Mouse (Mus musculus) duodenum, adult 2 months (tissue): ENCODE measurements around the gene Mpp3. TPM values are rescaled to one million over a fixed set of nuclear protein-coding genes. Genes with fewer than 3 reads are reported as not detected.

Experiments used
- polyA plus RNA-seq: library from polyadenylated mRNA; depleted of rRNA; stranded (reverse); fragments of >200 nt; gene quantifications from 2 replicates; pipeline ENCODE4 v1.2.3, GENCODE M21; 2012; ENCODE audit warnings: low replicate concordance; rRNA removed

Gene Mpp3
- polyA plus RNA-seq = 1.0 and 1.7 TPM in 2 replicates

DNA sequence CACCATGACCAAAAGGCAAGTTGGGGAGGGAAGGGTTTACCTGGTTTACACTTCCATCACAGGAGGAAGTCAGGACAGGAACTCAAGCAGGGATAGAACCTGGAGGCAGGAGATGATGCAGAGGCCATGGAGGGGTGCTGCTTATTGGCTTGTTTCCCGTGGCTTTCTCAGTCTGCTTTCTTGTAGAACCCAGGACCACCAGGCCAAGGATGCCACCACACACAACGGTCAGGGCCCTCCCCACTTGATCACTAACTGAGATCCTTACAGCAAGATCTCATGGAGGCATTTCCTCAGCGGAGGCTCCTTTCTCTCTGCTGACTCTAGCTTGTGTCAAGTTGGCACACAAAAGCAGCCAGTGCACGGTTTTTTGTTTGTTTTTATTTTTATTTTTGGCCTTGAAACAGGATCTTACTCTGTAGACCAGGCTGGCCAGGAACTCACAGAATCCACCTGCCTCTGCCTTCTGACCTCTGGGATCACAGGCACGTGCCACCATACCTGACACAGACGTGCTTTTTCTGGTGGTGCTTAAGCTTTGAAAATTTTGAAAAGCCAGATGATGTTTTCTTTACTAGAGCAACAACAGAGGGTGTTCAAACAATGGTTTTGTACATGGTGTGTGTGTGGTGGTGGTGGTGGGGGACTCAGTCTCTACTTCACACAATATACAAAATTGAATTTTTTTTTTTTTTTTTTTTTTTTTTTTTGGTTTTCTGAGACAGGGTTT is at the start of gene Mpp3:
Gene Mpp3 (minus strand): TSS at position 375 of the 730 bp plus-strand sequence.

GRCm38 (mm10) chr11:102041350-102041949 is 13.2 kb upstream of the Mpp3 start, which contains the start of gene Cd300lg:
Cd300lg (plus strand) TSS chr11:102041509.

GRCm38 (mm10) chr11:101986913-101987312 is 41.3 kb downstream of the Mpp3 start, which contains the start of gene Dusp3:
Dusp3 (minus strand) TSS chr11:101987013.

DNA sequence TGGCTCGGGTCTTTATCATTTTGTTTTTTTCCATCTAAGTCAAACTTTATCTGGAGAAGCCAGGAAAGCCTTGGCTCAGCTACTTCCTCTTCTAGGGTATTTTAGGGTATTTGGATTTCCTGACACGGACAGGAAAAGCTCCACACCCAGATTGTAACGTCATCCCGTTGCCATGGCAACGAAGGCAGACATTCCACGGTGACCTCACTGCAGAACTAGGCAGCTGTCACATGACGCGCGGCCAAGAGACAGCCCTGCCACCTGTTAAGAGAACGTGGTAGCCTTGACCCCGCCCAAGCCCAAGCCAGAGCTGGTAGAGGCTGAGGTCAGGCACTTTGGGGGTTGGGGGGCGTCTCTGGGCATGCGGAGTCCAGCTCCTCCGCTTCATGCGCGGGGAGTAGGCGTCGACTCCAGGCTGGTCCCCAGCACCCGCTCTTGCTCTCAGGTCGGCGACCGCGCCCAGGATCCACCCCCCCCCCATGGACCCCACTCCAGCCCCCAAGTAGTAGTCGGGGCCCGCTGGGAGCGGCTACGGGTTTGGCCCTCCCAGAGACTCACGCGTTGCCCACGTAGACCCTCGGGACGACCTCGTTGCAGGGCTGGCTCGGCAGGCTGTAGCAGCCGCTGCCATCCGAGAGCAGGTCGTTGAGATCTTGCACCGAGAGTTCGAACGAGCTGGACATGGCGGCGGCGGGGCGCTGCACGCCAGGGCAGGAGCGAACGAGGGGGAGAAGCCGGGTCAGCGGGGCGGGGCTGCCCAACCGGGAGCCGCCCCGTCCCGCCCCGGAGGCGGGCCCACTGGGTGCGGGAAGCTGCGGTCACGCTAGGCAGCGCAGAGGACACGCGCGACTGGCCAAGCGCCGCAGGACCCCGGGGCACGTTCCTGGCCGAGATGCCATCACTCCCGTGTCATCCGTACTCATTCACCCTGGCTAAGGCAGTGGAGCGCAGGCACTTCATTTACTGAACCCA is 43.9 kb downstream of the Mpp3 start, which contains the start of gene Cfap97d1:
Gene Cfap97d1 (plus strand): TSS at position 226 of the 972 bp plus-strand sequence.

GRCm38 (mm10) chr11:101966965-101967614 is 61.2 kb downstream of the Mpp3 start, which contains the start of gene Sost:
Sost (minus strand) TSS chr11:101967015.

Other genes starting within 250 kb of the Mpp3 start
- gene Etv4, start 243.1 kb downstream of the Mpp3 start, polyA plus RNA-seq = 1.5 and 10.3 TPM in 2 replicates
- 0.31 and 0.53 TPM in 2 replicates for gene Meox1, start 134.1 kb downstream of the Mpp3 start, polyA plus RNA-seq
- not detected in 2 replicates for gene Sost, start 61.4 kb downstream of the Mpp3 start, polyA plus RNA-seq
- not detected in 2 replicates for gene Cfap97d1, start 44.2 kb downstream of the Mpp3 start, polyA plus RNA-seq
- 12.4 and 43.5 TPM in 2 replicates for gene Dusp3, start 41.4 kb downstream of the Mpp3 start, polyA plus RNA-seq
- 3.6 and 5.4 TPM in 2 replicates for gene Cd300lg, start 13.0 kb upstream of the Mpp3 start, polyA plus RNA-seq
- gene Mpp2, start 60.1 kb upstream of the Mpp3 start, polyA plus RNA-seq = 1.8 and 2.1 TPM in 2 replicates
- 10.5 TPM in 1 of 2 replicates, not detected in the other for gene Ppy, start 72.9 kb upstream of the Mpp3 start, polyA plus RNA-seq
- gene Pyy, start 79.4 kb upstream of the Mpp3 start, polyA plus RNA-seq = 92.0 and 116 TPM in 2 replicates
- gene Nags, start 117.1 kb upstream of the Mpp3 start, polyA plus RNA-seq = 52.0 and 86.9 TPM in 2 replicates
- gene Tmem101, start 127.9 kb upstream of the Mpp3 start, polyA plus RNA-seq = 13.8 and 14.3 TPM in 2 replicates
- 24.2 and 28.7 TPM in 2 replicates for gene Lsm12, start 156.8 kb upstream of the Mpp3 start, polyA plus RNA-seq
- gene G6pc3, start 161.2 kb upstream of the Mpp3 start, polyA plus RNA-seq = 64.1 and 84.2 TPM in 2 replicates
- 75.7 and 76.7 TPM in 2 replicates for gene Hdac5, start 201.7 kb upstream of the Mpp3 start, polyA plus RNA-seq
- gene BC030867, start 220.4 kb upstream of the Mpp3 start, polyA plus RNA-seq = 4.6 and 4.9 TPM in 2 replicates
- 0.32 and 2.3 TPM in 2 replicates for gene Asb16, start 240.3 kb upstream of the Mpp3 start, polyA plus RNA-seq